Mouse (Mus musculus) splenic B cell, adult 2 months (primary cell): ENCODE results near the gene Plekha5.
A peak's percentile ranks its signal among the peaks of the same experiment; 100 is the strongest.

Experiments used
- DNase-seq: peaks from one replicate; pipeline ENCODE4 v3.0.0-alpha.2; 2011; ENCODE audit warnings: low read depth, low spot score
- H3K27me3 ChIP-seq: 2 replicates; pipeline ENCODE4 v1.6.1; 2012; ENCODE audit warnings: mild to moderate bottlenecking, low read length, moderate library complexity, mixed read lengths; ENCODE audit not compliant: control insufficient read depth, poor library complexity, insufficient read depth, severe bottlenecking
- H3K36me3 ChIP-seq: 2 replicates; pipeline ENCODE4 v1.6.1; 2012; ENCODE audit warnings: mild to moderate bottlenecking, low read length, moderate library complexity, mixed read lengths; ENCODE audit not compliant: control insufficient read depth, poor library complexity, insufficient read depth, severe bottlenecking

Gene Plekha5

GRCm38 (mm10) chr6:140605732-140606131 is 181.9 kb downstream of the Plekha5 start:
- H3K27me3 ChIP-seq = no peaks in the 10 kb centered on the region
- DNase-seq = no peak
- no peaks in the 10 kb centered on the region for H3K36me3 ChIP-seq

- DNase-seq = no peak
- H3K36me3 ChIP-seq = no peaks in the 10 kb centered on the region
- no peaks in the 10 kb centered on the region for H3K27me3 ChIP-seq
Measured at GRCm38 (mm10) chr6:140606534-140606933, 182.7 kb downstream of the Plekha5 start.

GRCm38 (mm10) chr6:140608666-140609065 is 184.8 kb downstream of the Plekha5 start:
- H3K27me3 ChIP-seq = no peaks in the 10 kb centered on the region

GRCm38 (mm10) chr6:140609533-140609932 is 185.7 kb downstream of the Plekha5 start:
- Histone ChIP-seq H3K27me3 (no peaks in the 10 kb centered on the region), H3K36me3 (no peaks in the 10 kb centered on the region)
- DNase-seq = no peak

More at GRCm38 (mm10) chr6:140608666-140609065, 184.8 kb downstream of the Plekha5 start:
- no peak for DNase-seq
- no peaks in the 10 kb centered on the region for H3K36me3 ChIP-seq

GRCm38 (mm10) chr6:140610117-140610516 is 186.3 kb downstream of the Plekha5 start:
- DNase-seq = peak; percentile 44
- Histone ChIP-seq H3K36me3 (no peaks in the 10 kb centered on the region), H3K27me3 (no peaks in the 10 kb centered on the region)

GRCm38 (mm10) chr6:140611282-140611681 is 187.4 kb downstream of the Plekha5 start:
- no peak for DNase-seq
- no peaks in the 10 kb centered on the region for H3K27me3 ChIP-seq
- no peaks in the 10 kb centered on the region for H3K36me3 ChIP-seq

GRCm38 (mm10) chr6:140611893-140612473 is 188.1 kb downstream of the Plekha5 start:
- no peaks in the 10 kb centered on the region for H3K27me3 ChIP-seq
- no peaks in the 10 kb centered on the region for H3K36me3 ChIP-seq
- no peak for DNase-seq

- H3K36me3 ChIP-seq = no peaks in the 10 kb centered on the region
- no peak for DNase-seq
- H3K27me3 ChIP-seq = no peaks in the 10 kb centered on the region
Measured at GRCm38 (mm10) chr6:140613822-140614221, 190.0 kb downstream of the Plekha5 start.

- H3K27me3 ChIP-seq = no peaks in the 10 kb centered on the region
- no peak for DNase-seq
- H3K36me3 ChIP-seq = no peaks in the 10 kb centered on the region
Measured at GRCm38 (mm10) chr6:140614711-140615110, 190.9 kb downstream of the Plekha5 start.

- peak; percentile 12 for DNase-seq
Measured at GRCm38 (mm10) chr6:140620531-140621349, 196.9 kb downstream of the Plekha5 start.

GRCm38 (mm10) chr6:140621622-140622021 is 197.8 kb downstream of the Plekha5 start:
- H3K36me3 ChIP-seq = no peaks in the 10 kb centered on the region
- DNase-seq = no peak
- no peaks in the 10 kb centered on the region for H3K27me3 ChIP-seq

More at GRCm38 (mm10) chr6:140620531-140621349, 196.9 kb downstream of the Plekha5 start:
- Histone ChIP-seq H3K36me3 (no peaks in the 10 kb centered on the region), H3K27me3 (no peaks in the 10 kb centered on the region)

GRCm38 (mm10) chr6:140622391-140623225 is 198.8 kb downstream of the Plekha5 start, which contains the start of gene Aebp2:
Gene Aebp2 (plus strand): TSS chr6:140622663.
- DNase-seq = no peak
- H3K36me3 ChIP-seq = no peaks in the 10 kb centered on the region
- H3K27me3 ChIP-seq = no peaks in the 10 kb centered on the region

GRCm38 (mm10) chr6:140623226-140624095 is 199.6 kb downstream of the Plekha5 start:
- H3K27me3 ChIP-seq = no peaks in the 10 kb centered on the region
- H3K36me3 ChIP-seq = no peaks in the 10 kb centered on the region
- peak; percentile 95 for DNase-seq
